Mouse (Mus musculus) neural tube, embryonic 11.5 days (tissue): ENCODE measurements around the gene Bag1. TPM values are rescaled to one million over a fixed set of nuclear protein-coding genes. Genes with fewer than 3 reads are reported as not detected.
A peak's percentile ranks its signal among the peaks of the same experiment; 100 is the strongest.

ENCODE experiments used
- ATAC-seq: fragments of 200-750 bp; cut with Nextera tagmentation; 2 replicates; pipeline ENCODE4 v1.8.0; 2017; ENCODE audit warnings: moderate number of reproducible peaks, mild to moderate bottlenecking, moderate TSS enrichment, moderate library complexity; ENCODE audit not compliant: insufficient read depth, low FRiP score, low TSS enrichment
- DNase-seq: peaks from one replicate; pipeline ENCODE4 v3.0.0-alpha.2; 2015; ENCODE audit warnings: low spot score
- H3K27ac ChIP-seq: fragments of 300-500 bp; sonication (generic); 2 replicates; pipeline ENCODE4 v1.5.1; 2014; ENCODE audit warnings: low read depth, mild to moderate bottlenecking, low read length
- H3K27me3 ChIP-seq: fragments of 300-500 bp; sonication (generic); 2 replicates; pipeline ENCODE4 v1.6.1; 2014; ENCODE audit warnings: mild to moderate bottlenecking, low read length, mixed read lengths; ENCODE audit not compliant: control insufficient read depth, insufficient read depth
- H3K36me3 ChIP-seq: fragments of 300-500 bp; sonication (generic); 2 replicates; pipeline ENCODE4 v1.6.1; 2014; ENCODE audit warnings: mild to moderate bottlenecking, low read length, moderate library complexity, mixed read lengths; ENCODE audit not compliant: control insufficient read depth, insufficient read depth
- H3K4me1 ChIP-seq: fragments of 300-500 bp; sonication (generic); 2 replicates; pipeline ENCODE4 v1.6.1; 2014; ENCODE audit warnings: low read length, mixed read lengths; ENCODE audit not compliant: control insufficient read depth, insufficient read depth
- H3K4me2 ChIP-seq: fragments of 300-500 bp; sonication (generic); 2 replicates; pipeline ENCODE4 v1.6.1; 2014; ENCODE audit warnings: low read depth, mild to moderate bottlenecking, moderate library complexity
- H3K4me3 ChIP-seq: fragments of 300-500 bp; sonication (generic); 2 replicates; pipeline ENCODE4 v1.5.1; 2014; ENCODE audit warnings: low read depth, low read length
- H3K9ac ChIP-seq: fragments of 300-500 bp; sonication (generic); 2 replicates; pipeline ENCODE4 v1.6.1; 2014; ENCODE audit warnings: mild to moderate bottlenecking, low read length
- H3K9me3 ChIP-seq: fragments of 300-500 bp; sonication (generic); 2 replicates; pipeline ENCODE4 v1.6.1; 2016; ENCODE audit warnings: low read length; ENCODE audit not compliant: control insufficient read depth
- WGBS: fragments of 180-500 bp; shearing (Covaris S2); extraction: QIAGEN DNeasy Blood & Tissue Kit; methylation state at CpG from one replicate; pipeline ENCODE4 v1.1.7; 2014; 5-methylcytosine and 5-hydroxymethylcytosine counted together
- polyA plus RNA-seq: library from polyadenylated mRNA; unstranded; fragments of >200 nt; fragmentation: Nextera tagmentation; extraction: Ambion mirVana; gene quantifications from 2 replicates; pipeline ENCODE4 v1.2.1, GENCODE M21; 2014

Gene Bag1
- 226 and 241 TPM in 2 replicates for polyA plus RNA-seq

DNA sequence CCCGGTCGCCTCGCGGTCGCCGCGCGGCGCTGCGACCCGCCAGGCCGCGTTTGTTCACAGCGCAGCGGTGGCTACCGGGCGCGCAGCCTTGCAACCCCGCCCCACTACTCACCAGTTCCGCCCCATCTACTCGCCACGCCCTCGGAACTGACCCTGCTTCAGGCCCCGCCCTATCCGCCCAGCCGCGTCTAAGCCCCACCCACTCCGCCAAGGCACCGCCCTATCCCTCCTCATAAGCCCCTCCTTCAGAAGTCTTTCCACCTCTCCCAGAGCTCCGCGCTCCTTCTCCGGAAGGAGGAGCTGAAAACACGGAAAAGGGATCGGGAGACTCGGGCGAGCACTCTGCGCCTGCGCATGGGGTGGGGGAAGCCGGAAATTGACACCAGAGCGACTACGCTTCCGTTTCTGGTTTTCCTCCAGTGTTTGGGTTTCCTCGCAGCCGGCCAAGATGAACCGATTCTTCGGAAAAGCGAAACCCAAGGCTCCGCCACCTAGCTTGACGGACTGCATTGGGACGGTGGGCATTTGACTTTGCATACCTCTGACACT is at the start of gene Bag1, which contains the start of gene Chmp5:
TSS of gene Bag1 (minus strand) at position 135 of the 549 bp plus-strand sequence.
TSS of gene Chmp5 (plus strand) at position 248 of the 549 bp plus-strand sequence.
- H3K27me3 ChIP-seq: no peaks in the 10 kb centered on the region
- H3K4me1 ChIP-seq: peaks cover 8% of the 10 kb centered on the region
- peak; percentile 99 for DNase-seq
- no peaks in the 10 kb centered on the region for H3K9me3 ChIP-seq
- H3K36me3 ChIP-seq: peaks cover 8% of the 10 kb centered on the region; the same call in 1 of the 2 replicates
- peak within 1 kb of the TSS; percentile 67 for H3K4me3 ChIP-seq
- peak within 1 kb of the TSS; percentile 75 for H3K9ac ChIP-seq
- under 1% methylated on average over 50 of the region's 50 CpGs for WGBS
- ATAC-seq: peak; percentile 99
- peak within 1 kb of the TSS; percentile 67 for H3K27ac ChIP-seq
- H3K4me2 ChIP-seq: peak within 1 kb of the TSS; percentile 88

DNA sequence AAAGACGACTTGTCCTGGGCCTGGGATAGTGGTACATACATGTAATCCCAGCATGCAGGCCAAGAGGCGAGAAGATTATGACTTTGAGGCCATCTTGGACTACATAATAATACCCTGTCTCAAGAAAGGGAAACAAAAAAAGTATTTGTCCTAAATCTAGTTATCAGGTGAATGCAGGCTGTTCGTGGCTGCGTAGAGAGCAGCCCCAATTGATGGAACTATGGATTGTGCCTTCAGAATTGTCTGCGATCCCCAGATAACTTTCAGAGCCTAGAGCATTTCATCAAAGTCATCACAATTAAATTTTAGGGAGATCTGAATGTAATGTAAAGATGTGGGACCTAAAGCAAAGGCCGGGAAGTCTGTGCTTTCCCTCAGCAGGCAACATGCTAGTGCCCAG is 48.2 kb upstream of the Bag1 start:
- H3K4me3 ChIP-seq: no peak overlapping the region
- no peak overlapping the region for H3K27ac ChIP-seq
- peaks cover 11% of the 10 kb centered on the region for H3K36me3 ChIP-seq
- H3K4me1 ChIP-seq: no peaks in the 10 kb centered on the region
- WGBS: 96% methylated on average over 6 of the region's 6 CpGs
- DNase-seq (no peak), ATAC-seq (no peak)
- H3K27me3 ChIP-seq: no peaks in the 10 kb centered on the region
- no peaks in the 10 kb centered on the region for H3K9me3 ChIP-seq
- H3K9ac ChIP-seq: no peak overlapping the region
- no peak overlapping the region for H3K4me2 ChIP-seq

- Histone ChIP-seq H3K4me3 (no peak overlapping the region), H3K9me3 (no peaks in the 10 kb centered on the region), H3K27ac (no peak overlapping the region), H3K4me2 (no peak overlapping the region), H3K9ac (no peak overlapping the region), H3K4me1 (no peaks in the 10 kb centered on the region), H3K36me3 (peaks cover 14% of the 10 kb centered on the region), H3K27me3 (no peaks in the 10 kb centered on the region)
- DNase-seq: no peak
- ATAC-seq: no peak
- 81% methylated on average over 6 of the region's 6 CpGs for WGBS
Measured at GRCm38 (mm10) chr4:40989633-40990032, 41.5 kb upstream of the Bag1 start.

GRCm38 (mm10) chr4:40983686-40984085 is 35.6 kb upstream of the Bag1 start:
- no peak overlapping the region for H3K9ac ChIP-seq
- H3K9me3 ChIP-seq: no peaks in the 10 kb centered on the region
- no peak overlapping the region for H3K4me3 ChIP-seq
- no peak overlapping the region for H3K27ac ChIP-seq
- no peak overlapping the region for H3K4me2 ChIP-seq
- peaks cover 5% of the 10 kb centered on the region for H3K36me3 ChIP-seq
- no peaks in the 10 kb centered on the region for H3K27me3 ChIP-seq
- H3K4me1 ChIP-seq: no peaks in the 10 kb centered on the region
- DNase-seq: no peak
- WGBS: 81% methylated on average over 1 of the region's 1 CpGs
- no peak for ATAC-seq

- no peak for DNase-seq
- H3K4me2 ChIP-seq: no peak overlapping the region
- H3K27me3 ChIP-seq: no peaks in the 10 kb centered on the region
- peaks cover 11% of the 10 kb centered on the region for H3K36me3 ChIP-seq
- H3K9ac ChIP-seq: no peak overlapping the region
- H3K4me3 ChIP-seq: no peak overlapping the region
- H3K4me1 ChIP-seq: no peaks in the 10 kb centered on the region
- ATAC-seq: no peak
- 72% methylated on average over 3 of the region's 3 CpGs for WGBS
- no peak overlapping the region for H3K27ac ChIP-seq
- H3K9me3 ChIP-seq: no peaks in the 10 kb centered on the region
Measured at GRCm38 (mm10) chr4:40982486-40982885, 34.4 kb upstream of the Bag1 start.

- DNase-seq (no peak), ATAC-seq (no peak)
- no peak overlapping the region for H3K9ac ChIP-seq
- H3K4me2 ChIP-seq: no peak overlapping the region
- H3K27me3 ChIP-seq: no peaks in the 10 kb centered on the region
- H3K9me3 ChIP-seq: no peaks in the 10 kb centered on the region
- WGBS: 88% methylated on average over 1 of the region's 1 CpGs
- no peak overlapping the region for H3K27ac ChIP-seq
- H3K4me3 ChIP-seq: no peak overlapping the region
- H3K36me3 ChIP-seq: peaks cover 15% of the 10 kb centered on the region
- no peaks in the 10 kb centered on the region for H3K4me1 ChIP-seq
Measured at GRCm38 (mm10) chr4:40979430-40979829, 31.3 kb upstream of the Bag1 start.

GRCm38 (mm10) chr4:40976651-40977050 is 28.6 kb upstream of the Bag1 start:
- Histone ChIP-seq H3K27me3 (no peaks in the 10 kb centered on the region), H3K9ac (no peak overlapping the region), H3K4me2 (no peak overlapping the region), H3K36me3 (peaks cover 15% of the 10 kb centered on the region), H3K27ac (no peak overlapping the region), H3K4me1 (no peaks in the 10 kb centered on the region), H3K9me3 (no peaks in the 10 kb centered on the region), H3K4me3 (no peak overlapping the region)
- WGBS: 94% methylated on average over 10 of the region's 10 CpGs
- ATAC-seq (no peak), DNase-seq (no peak)

- no peak overlapping the region for H3K9ac ChIP-seq
- no peak for DNase-seq
- H3K4me1 ChIP-seq: no peaks in the 10 kb centered on the region
- no peaks in the 10 kb centered on the region for H3K27me3 ChIP-seq
- WGBS: 96% methylated on average over 3 of the region's 3 CpGs
- no peaks in the 10 kb centered on the region for H3K9me3 ChIP-seq
- no peak overlapping the region for H3K4me3 ChIP-seq
- ATAC-seq: no peak
- peaks cover 15% of the 10 kb centered on the region for H3K36me3 ChIP-seq
- H3K27ac ChIP-seq: no peak overlapping the region
- no peak overlapping the region for H3K4me2 ChIP-seq
Measured at GRCm38 (mm10) chr4:40975678-40976077, 27.6 kb upstream of the Bag1 start.

DNA sequence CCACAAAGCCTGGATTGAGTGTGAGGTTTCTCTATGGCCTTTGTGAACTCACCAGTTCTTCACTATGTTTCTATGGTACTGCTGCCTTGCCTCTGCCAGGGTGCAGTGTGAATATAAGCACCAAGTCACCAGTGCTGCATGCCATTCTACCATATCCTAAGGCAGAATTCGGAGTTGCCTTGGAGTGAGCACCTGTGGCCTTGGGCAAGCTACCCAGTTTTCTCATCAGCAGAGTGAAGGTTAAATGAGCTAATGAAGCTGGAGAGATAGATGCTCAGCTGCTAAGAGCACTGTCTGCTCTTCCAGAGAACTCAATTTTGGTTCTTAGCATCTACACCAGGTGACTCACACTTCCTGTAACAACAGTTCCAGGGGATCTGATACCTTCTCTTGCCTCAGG is 25.9 kb upstream of the Bag1 start:
- Histone ChIP-seq H3K27ac (no peak overlapping the region), H3K36me3 (peaks cover 13% of the 10 kb centered on the region; the same call in 1 of the 2 replicates), H3K9me3 (no peaks in the 10 kb centered on the region), H3K4me1 (no peaks in the 10 kb centered on the region), H3K27me3 (no peaks in the 10 kb centered on the region), H3K4me2 (no peak overlapping the region), H3K9ac (no peak overlapping the region), H3K4me3 (no peak overlapping the region)
- WGBS: 91% methylated on average over 1 of the region's 1 CpGs
- DNase-seq (no peak), ATAC-seq (no peak)
